Mouse (Mus musculus) layer of hippocampus, postnatal 36 days (tissue): ENCODE measurements around the gene Ssh2. TPM values are rescaled to one million over a fixed set of nuclear protein-coding genes. Genes with fewer than 3 reads are reported as not detected.

ENCODE experiments used
- DNase-seq, 2 experiments: peaks; one replicate each; pipeline ENCODE4 v3.0.0; 2022
- total RNA-seq, 2 experiments: library from RNA; stranded (reverse); gene quantifications; 2 replicates each; pipeline ENCODE4 v1.2.3; 2021

The Ssh2 gene
- total RNA-seq, 2 experiments from 2014 or later = 34.2 to 39.7 TPM

DNA sequence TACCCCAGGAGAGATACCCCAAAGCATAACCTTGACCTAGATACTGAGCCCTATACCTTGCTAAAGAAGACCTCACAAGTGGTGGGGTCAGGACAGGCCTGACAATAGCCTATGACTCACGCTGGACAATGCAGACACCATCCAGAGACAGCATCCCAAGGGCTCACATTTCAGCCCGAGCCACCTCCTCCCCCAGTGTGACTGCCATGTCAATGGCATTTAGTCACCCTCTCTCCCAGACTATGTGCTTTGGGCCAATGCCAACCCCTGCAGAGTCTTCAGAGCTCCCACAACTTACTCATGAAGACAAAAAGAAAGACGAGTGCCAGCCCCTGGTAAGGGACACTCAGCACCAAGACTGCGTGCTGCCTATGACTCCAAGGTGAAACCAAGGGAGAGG is 248.6 kb downstream of the Ssh2 start:
- DNase-seq = no peak

DNA sequence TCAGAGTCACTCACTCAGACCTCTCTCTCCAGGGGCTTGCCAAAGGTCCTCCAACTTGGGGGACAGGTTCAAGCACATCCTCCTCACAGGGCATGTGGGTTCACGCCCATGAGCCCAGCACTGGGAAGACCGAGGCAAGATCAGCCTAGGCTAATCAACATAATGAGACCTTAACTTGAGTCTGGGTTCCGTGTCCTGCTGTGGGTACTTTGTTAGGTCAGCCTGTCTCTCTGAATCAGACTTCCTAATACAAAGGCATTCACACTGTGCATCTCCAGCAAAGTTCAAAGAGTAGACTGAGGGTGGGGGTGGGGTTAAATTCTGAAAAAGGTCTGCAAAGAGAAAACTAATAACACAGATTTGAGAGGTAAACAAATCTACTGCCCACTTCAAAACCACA is 249.0 kb downstream of the Ssh2 start:
- DNase-seq = no peak

DNA sequence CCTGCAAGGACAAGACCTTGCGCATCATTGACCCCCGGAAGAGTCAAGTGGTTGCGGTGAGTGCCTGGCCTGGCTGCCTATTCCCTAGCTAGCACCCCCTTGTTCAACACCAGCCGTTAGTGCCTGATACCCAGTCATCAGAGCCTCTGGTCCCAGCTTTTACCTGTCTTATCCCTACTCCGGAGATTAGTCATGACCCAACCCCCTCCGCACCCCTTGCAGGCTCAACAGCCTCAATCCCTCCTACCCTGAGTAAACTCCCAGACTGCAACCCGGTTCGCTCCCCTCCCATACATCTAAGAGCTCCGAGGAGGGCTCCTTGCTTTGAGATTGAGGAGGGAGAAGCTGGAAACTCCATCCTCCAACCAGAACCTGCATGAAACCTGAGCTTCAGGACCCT is 250.5 kb downstream of the Ssh2 start:
- DNase-seq = no peak

- peak; percentile 63 to 73 for DNase-seq
These were observed 251.1 kb downstream of the Ssh2 start for GRCm38 (mm10) chr11:77467157-77467556.

- peak; percentile 73 for DNase-seq
These were observed 251.7 kb downstream of the Ssh2 start for GRCm38 (mm10) chr11:77467784-77468183.

DNA sequence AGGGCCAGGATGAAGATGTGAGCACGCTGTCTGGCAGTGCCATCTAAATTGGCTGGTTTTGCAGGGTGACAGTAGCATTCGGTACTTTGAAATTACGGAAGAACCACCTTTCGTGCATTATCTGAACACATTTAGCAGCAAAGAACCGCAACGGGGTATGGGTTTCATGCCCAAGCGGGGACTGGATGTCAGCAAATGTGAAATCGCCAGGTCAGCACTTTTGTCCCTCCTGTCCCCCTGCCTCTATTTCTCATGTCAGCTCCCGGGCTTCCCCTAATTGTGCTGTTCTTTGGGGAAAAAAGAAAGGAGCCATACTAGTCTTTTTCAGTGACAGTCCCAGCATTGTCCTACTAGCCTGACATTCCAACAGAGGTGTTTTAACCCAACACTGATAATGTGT is 252.3 kb downstream of the Ssh2 start:
- DNase-seq = no peak

- DNase-seq = no peak
These were observed 255.3 kb downstream of the Ssh2 start for GRCm38 (mm10) chr11:77471407-77471806.

DNA sequence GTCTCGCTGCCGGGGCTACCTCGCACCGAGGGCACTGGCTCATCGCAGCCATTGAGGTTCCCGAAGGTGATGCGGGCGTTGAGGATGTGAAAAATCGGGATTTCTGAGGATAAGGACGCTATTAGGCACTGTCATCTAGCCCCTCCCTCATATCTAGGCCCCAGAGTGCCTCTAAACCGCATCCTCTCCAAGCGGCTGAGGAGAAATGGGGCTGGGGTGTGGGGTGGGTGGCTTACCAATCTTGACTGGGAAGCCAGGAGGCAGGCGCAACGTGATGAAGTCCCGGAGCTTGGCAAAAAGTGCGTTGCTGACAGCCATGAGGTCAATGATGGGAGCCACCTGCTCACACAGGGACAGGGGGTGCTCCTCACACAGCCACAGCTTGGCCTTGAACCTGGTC is 256.7 kb downstream of the Ssh2 start:
- DNase-seq = no peak

- no peak for DNase-seq
These were observed 260.1 kb downstream of the Ssh2 start for GRCm38 (mm10) chr11:77476216-77476615.

DNA sequence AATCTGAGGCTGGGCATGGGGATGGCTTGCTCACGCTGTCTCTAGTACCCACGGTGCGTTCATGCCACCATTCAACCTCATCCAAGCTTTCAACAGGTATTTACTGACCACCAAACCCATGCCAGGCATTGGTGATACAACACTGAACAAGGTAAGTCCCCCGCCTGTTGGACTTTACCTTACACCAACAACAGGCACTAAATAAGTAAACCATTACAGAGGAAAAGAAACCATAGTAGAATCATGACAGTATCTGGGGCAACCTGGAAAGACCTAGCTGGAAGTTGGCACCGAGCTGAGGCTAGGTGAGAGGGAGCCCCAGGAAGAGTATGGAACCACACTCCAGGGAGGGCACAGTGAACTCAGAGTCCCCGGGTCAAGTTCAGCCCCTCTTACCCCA is 260.8 kb downstream of the Ssh2 start:
- no peak for DNase-seq

DNA sequence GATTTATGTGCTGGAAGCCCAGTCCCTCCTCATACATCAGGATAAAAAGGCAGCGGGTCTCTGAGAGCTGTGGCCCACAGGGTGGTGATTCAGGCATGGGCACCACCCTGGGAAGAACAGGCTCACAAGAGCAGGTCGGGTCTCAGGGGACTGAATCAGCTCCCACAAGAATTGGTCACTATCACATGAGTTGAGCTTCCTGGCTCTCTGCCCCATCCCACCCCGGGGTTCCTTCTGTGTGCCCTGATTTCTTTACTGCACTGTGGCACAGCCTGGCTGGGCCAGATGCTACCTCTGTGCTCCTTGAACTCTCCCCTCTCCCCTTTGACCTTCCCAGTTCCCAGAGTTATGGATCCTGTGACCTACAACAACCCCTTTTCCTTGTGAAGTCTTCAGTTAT is 267.0 kb downstream of the Ssh2 start:
- DNase-seq = no peak

GRCm38 (mm10) chr11:77483510-77484255 is 267.6 kb downstream of the Ssh2 start:
- no peak for DNase-seq

DNA sequence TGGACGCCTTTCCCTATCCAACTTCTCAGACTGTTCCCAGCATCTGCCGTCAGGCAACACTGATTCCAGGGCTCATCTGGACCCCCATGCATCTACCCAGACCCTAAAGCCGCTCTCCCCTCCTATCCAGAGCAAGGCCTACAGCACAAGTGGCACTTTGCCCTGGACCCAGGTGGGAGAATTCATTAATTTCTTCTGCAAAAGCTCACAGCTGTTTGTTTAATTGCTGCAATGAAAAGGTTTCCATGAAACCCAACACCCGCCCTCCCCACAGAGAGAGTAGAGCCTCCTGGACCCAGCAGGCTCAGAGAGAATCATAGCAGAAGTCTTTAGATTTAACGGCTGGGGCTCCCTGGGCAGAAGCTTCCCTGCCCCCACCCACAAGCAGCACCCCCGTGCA is 269.1 kb downstream of the Ssh2 start:
- DNase-seq = no peak

GRCm38 (mm10) chr11:77486798-77487197 is 270.7 kb downstream of the Ssh2 start:
- DNase-seq = peak in 1 of 2 experiments; percentile 64

DNA sequence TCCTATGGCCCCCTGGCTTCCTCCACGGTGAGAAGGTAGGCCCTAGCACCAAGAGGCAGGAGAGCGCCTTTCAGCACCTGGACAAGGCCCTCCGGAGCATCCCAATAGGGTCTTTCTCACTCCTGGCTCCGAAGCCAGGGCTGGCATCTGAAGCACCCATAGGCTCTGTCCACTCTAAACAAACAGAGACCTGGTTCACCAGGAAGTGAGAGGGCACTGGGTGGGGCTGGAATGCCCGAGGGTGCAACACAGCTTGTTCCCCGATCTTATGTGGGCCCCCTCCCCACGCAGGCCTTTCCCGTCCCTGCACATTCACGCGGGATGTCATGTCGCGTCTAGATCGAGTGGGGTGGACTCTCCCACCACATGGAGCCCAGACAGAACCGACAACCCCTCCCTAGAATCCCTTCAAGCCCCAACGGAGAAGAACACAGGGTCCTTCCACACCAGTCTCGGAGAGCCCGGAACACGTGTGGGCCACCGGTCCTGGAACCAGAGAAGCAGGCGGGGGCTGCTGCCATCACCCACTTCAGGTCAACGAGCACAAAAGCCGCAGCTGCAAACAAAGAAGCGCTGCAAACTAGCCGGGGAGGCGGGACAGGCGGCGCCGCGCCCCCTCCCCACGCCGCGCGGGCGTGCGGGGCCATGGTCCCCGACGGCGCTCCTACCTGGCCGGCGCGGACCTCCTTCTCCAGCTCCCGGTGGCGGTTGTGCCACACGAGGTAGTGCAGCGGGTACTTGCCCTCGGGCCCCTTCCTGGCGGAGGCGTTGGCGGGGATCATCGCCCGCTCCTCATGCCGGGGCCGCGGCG is 272.9 kb downstream of the Ssh2 start:
- DNase-seq = no peak

DNA sequence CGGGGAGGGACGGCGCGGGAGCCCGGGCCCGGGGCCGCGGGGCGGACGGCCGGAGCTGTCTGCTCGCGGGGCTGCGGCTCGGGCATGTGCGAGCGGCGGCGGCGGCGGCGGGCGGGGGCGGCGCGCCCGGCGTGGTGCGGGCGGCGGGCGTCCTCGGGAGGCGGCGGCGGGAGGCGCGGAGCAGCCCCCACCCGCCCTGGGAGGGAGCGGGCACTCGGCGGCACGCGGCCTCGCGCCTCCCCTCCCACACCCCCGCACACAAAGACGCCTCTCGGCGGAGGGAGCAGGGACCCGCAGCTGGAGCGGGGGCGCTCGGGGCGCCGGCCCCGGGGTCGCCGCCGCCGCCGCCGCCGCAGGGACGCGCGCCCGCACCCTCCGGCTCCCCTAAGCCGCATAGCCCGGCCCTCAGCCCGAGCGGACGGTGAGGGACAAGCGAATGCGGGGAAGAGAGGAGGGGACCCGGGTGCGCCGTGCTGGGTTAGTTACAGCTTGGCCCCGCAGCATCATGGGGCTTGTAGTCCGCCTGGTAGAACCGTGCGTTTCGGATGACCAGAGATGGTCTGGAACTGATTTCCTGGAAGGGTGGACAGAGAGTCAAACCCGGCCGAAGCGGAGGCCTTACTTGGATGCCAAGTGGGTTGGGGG is 273.6 kb downstream of the Ssh2 start, which contains the start of gene Ankrd13b:
Gene Ankrd13b, minus strand, starts transcription at position 88 of the 645 bp plus-strand sequence.
- DNase-seq = peak; percentile 81 to 82

DNA sequence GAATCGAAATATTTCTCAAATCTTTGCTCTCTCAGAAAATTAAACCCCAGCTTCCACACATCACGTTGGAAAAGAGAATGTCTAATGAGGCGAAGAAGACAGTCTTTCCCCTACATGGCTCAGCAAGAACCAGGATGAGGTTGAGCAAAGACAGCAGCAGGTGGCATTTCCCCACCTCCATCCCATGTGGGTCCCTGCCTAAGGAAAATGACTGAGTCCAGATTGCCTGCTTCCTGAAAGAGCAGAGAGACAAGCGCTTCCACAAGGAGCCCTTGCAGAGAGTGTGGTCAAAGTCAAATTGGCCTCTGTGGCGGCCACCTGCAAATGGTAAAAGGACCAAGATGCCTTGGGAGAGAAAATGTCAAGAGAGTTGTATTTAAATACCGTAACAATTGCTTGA is 274.4 kb downstream of the Ssh2 start:
- DNase-seq = no peak

GRCm38 (mm10) chr11:77491123-77491501 is 275.0 kb downstream of the Ssh2 start:
- DNase-seq = peak; percentile 90 to 91

DNA sequence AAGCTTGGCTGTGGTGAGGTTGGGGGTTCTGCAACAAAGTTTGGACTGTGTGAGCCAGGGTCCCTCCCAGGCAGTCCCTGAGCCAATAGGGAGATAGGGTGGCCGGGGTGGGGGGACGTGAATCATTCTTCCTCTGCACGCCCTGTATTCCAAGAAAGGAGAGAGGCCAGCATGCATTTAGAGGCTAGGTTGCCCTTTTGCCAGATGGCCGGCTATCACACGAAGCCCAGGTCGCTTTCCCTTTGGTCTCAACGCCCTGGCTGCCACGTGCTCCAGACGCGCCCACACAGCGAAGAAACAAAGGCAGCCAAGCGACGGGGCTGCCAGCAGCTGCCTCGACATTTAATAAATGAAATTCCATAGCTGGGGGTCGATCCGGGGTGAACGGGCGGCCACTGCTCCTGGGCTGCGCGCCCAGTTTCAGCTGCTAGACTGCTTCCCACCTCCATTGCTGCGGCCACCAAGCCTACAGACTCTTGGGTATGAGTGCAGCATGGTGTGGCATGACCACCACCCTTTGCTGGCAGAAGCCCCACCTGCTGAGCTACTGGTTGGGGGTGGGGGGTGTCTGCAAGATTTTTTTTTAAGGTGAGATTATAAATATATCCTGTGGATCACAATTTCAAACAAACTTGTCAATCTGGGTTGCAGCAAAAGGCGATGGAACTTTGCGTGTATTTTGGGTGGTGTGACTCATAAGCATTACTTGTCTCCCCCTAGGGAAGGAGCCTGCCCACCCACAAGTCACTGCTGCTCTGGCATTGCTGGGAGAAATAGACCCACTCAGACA is 275.6 kb downstream of the Ssh2 start:
- no peak for DNase-seq

DNA sequence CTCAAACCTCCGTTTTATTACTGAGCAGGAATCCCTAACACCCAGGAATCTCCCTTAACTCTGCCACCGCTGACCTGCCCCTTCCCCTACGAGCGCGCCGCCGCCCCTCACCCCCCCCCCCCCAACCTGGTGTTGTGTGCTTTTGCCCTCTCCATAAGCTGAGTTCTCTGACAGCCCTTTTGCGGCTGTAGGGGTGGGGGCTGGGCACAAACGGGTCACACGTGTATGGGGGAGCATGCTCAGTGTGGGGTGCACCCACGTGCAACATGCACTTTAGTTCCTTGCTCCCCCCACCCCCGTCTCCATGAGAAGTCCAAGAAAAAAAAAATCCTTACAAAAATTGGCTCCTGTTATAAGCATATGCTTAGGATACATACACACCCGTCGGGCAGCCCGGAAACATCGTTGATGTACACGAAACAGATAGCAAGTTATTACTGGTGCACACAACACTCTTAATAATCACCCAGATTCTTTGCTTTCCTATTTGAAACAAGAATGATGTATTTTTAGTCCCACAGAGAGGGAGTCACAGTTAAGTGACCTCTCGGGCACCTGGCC is 276.3 kb downstream of the Ssh2 start:
- DNase-seq = no peak

GRCm38 (mm10) chr11:77492911-77493332 is 276.8 kb downstream of the Ssh2 start:
- peak; percentile 90 to 91 for DNase-seq
